Mouse (Mus musculus) lung, adult 2 months (tissue): Measurements from ENCODE around the gene Gm10256. TPM values are rescaled to one million over a fixed set of nuclear protein-coding genes. Genes with fewer than 3 reads are reported as not detected.
"Not testable (repeated sequence)": the region's sequence is repeated elsewhere in the genome, so short reads cannot be mapped to it uniquely, and the experiment has no call there.

Experiments
- DNase-seq: peaks from one replicate; pipeline ENCODE4 v3.0.0; 2022
- H3K4me1 ChIP-seq: fragments of 200-500 bp; 2 replicates; pipeline ENCODE4 v1.6.1; 2011; ENCODE audit warnings: low read length; ENCODE audit not compliant: control insufficient read depth, insufficient read depth
- H3K4me3 ChIP-seq: fragments of 200-500 bp; replicated peaks from 2 replicates; pipeline ENCODE3; 2011; ENCODE audit warnings: low read depth, mild to moderate bottlenecking, control low read depth, low read length; ENCODE audit errors: extremely low read depth
- WGBS: fragments of 180-500 bp; shearing (Covaris S2); methylation state at CpG from one replicate; pipeline ENCODE4 v1.1.7; 2018; 5-methylcytosine and 5-hydroxymethylcytosine counted together
- polyA plus RNA-seq: library from polyadenylated mRNA; depleted of rRNA; stranded (reverse); fragments of >200 nt; gene quantifications from 2 replicates; pipeline ENCODE4 v1.2.3, GENCODE M21; 2012; rRNA removed

The Gm10256 gene
- polyA plus RNA-seq: not detected in 2 replicates

- H3K4me3 ChIP-seq, H3K4me1 ChIP-seq, DNase-seq: not testable (repeated sequence)
- no CpG with 5 or more reads among the region's 9 CpGs for WGBS
Observed at GRCm38 (mm10) chrY:2830380-2830779, at the start of gene Gm10256, which contains the start of gene Rbmy. Gm10256 (plus strand) TSS chrY:2830699. Rbmy (plus strand) TSS chrY:2830680.

- not testable (repeated sequence) for H3K4me1 ChIP-seq, H3K4me3 ChIP-seq, DNase-seq
- no CpG with 5 or more reads among the region's 8 CpGs for WGBS
Observed at GRCm38 (mm10) chrY:2796105-2796504, 34.4 kb upstream of the Gm10256 start, which contains the start of gene Gm4064. Gm4064 (minus strand) TSS chrY:2796205.

- not testable (repeated sequence) for H3K4me1 ChIP-seq, H3K4me3 ChIP-seq, DNase-seq
- no CpG with 5 or more reads among the region's 9 CpGs for WGBS
Observed at GRCm38 (mm10) chrY:2900689-2901088, 70.2 kb downstream of the Gm10256 start, which contains the start of gene Gm10352. Gm10352 (plus strand) TSS chrY:2900989.

Other genes with a start within 250 kb of the Gm10256 start
- gene H2al2c, start 231.6 kb upstream of the Gm10256 start, polyA plus RNA-seq: not detected in 2 replicates
- gene Sry, start 167.0 kb upstream of the Gm10256 start, polyA plus RNA-seq: not detected in 2 replicates
- not detected in 2 replicates for gene H2al2b, start 110.0 kb upstream of the Gm10256 start, polyA plus RNA-seq
- gene Gm4064, start 34.5 kb upstream of the Gm10256 start, polyA plus RNA-seq: not detected in 2 replicates
- not detected in 2 replicates for gene Rbmy, start within 50 bp of the Gm10256 start, polyA plus RNA-seq
- gene Gm10352, start 70.3 kb downstream of the Gm10256 start, polyA plus RNA-seq: not detected in 2 replicates
- not detected in 2 replicates for gene Gm29289, start 101.9 kb downstream of the Gm10256 start, polyA plus RNA-seq